Mouse (Mus musculus) C2C12 (cell line): ENCODE measurements around the gene Sult2b1.

Source experiments
- CEBPB ChIP-seq: IDR thresholded peaks from one replicate; pipeline ENCODE4 v1.6.1; 2011; ENCODE audit warnings: low read depth, mild to moderate bottlenecking, control low read depth, moderate library complexity
- CTCF ChIP-seq: IDR thresholded peaks from one replicate; pipeline ENCODE4 v1.5.1; 2011; ENCODE audit not compliant: control insufficient read depth, insufficient read depth, insufficient read length
- FOSL1 ChIP-seq: IDR thresholded peaks from one replicate; pipeline ENCODE4 v1.8.0; 2011; ENCODE audit warnings: mild to moderate bottlenecking, low read length; ENCODE audit not compliant: poor library complexity, insufficient read depth, severe bottlenecking
- MAX ChIP-seq: IDR thresholded peaks from one replicate; pipeline ENCODE4 v1.6.1; 2011; ENCODE audit warnings: mild to moderate bottlenecking, control low read depth
- MYOD1 ChIP-seq: IDR thresholded peaks from one replicate; pipeline ENCODE4 v1.6.1; 2011; ENCODE audit warnings: low read depth; ENCODE audit not compliant: control insufficient read depth, insufficient read length
- MYOG ChIP-seq: IDR thresholded peaks from one replicate; pipeline ENCODE4 v1.6.1; 2011; ENCODE audit not compliant: control insufficient read depth, insufficient read length; ENCODE audit errors: extremely low read depth
- USF1 ChIP-seq: IDR thresholded peaks from one replicate; pipeline ENCODE4 v1.6.1; 2011; ENCODE audit warnings: low read depth, mild to moderate bottlenecking, control low read depth, moderate library complexity

- no peak for TF ChIP-seq MAX
- TF ChIP-seq MYOD1, result no peak
- TF ChIP-seq CTCF, result no peak
- no peak for TF ChIP-seq USF1
- TF ChIP-seq CEBPB, result no peak
- TF ChIP-seq MYOG, result no peak
- TF ChIP-seq FOSL1, result no peak
These were observed 45.2 kb downstream of the Sult2b1 start for GRCm38 (mm10) chr7:45739162-45739763.
